Mouse (Mus musculus) brain, embryonic 14.5 days (tissue): ENCODE data around the gene Il18rap. TPM values are rescaled to one million over a fixed set of nuclear protein-coding genes. Genes with fewer than 3 reads are reported as not detected.

Experiments
- DNase-seq: peaks from one replicate; pipeline ENCODE4 v3.0.0-alpha.2; 2011; ENCODE audit warnings: low read depth
- CTCF ChIP-seq: fragments of 200-500 bp; IDR thresholded peaks from 2 replicates; pipeline ENCODE4 v1.5.1; 2012; ENCODE audit warnings: inconsistent platforms, mild to moderate bottlenecking, moderate library complexity, borderline replicate concordance; ENCODE audit not compliant: insufficient read depth, insufficient read length; ENCODE audit errors: extremely low read depth
- POLR2A ChIP-seq: fragments of 200-500 bp; IDR thresholded peaks from 2 replicates; pipeline ENCODE4 v1.6.1; 2012; ENCODE audit warnings: mild to moderate bottlenecking, inconsistent platforms, borderline replicate concordance; ENCODE audit not compliant: poor library complexity, insufficient read depth, insufficient read length, severe bottlenecking; ENCODE audit errors: extremely low read depth
- polyA plus RNA-seq: library from polyadenylated mRNA; depleted of rRNA; stranded (reverse); fragments of >200 nt; gene quantifications from 2 replicates; pipeline ENCODE4 v1.2.3, GENCODE M21; 2012

The Il18rap gene
- polyA plus RNA-seq, 1 experiment, result 0.04 TPM

GRCm38 (mm10) chr1:40501546-40502398 is 13.4 kb upstream of the Il18rap start:
- TF ChIP-seq POLR2A, result no peak
- TF ChIP-seq CTCF, result no peak
- DNase-seq, result no peak

- TF ChIP-seq CTCF, result no peak
- no peak for TF ChIP-seq POLR2A
Observed at GRCm38 (mm10) chr1:40504548-40504947, 10.6 kb upstream of the Il18rap start.

GRCm38 (mm10) chr1:40516364-40516763 is 1.2 kb downstream of the Il18rap start:
- no peak for TF ChIP-seq POLR2A
- no peak for TF ChIP-seq CTCF
- no peak for DNase-seq

More at GRCm38 (mm10) chr1:40504548-40504947, 10.6 kb upstream of the Il18rap start:
- no peak for DNase-seq

GRCm38 (mm10) chr1:40522918-40523317 is 7.8 kb downstream of the Il18rap start:
- no peak for TF ChIP-seq POLR2A
- no peak for TF ChIP-seq CTCF
- no peak for DNase-seq

- no peak for DNase-seq
- TF ChIP-seq POLR2A, result no peak
- no peak for TF ChIP-seq CTCF
Observed at GRCm38 (mm10) chr1:40523971-40524722, 9.0 kb downstream of the Il18rap start.

GRCm38 (mm10) chr1:40529287-40529686 is 14.1 kb downstream of the Il18rap start:
- DNase-seq, result no peak
- TF ChIP-seq CTCF, result no peak
- TF ChIP-seq POLR2A, result no peak

GRCm38 (mm10) chr1:40537577-40537976 is 22.4 kb downstream of the Il18rap start:
- peak; percentile 16 for DNase-seq
- TF ChIP-seq CTCF, result peak; percentile 21; the same call in 1 of the 2 replicates
- no peak for TF ChIP-seq POLR2A

- TF ChIP-seq CTCF (peak; percentile 74; the same call in 1 of the 2 replicates), POLR2A (no peak)
- DNase-seq, result peak; percentile 80
Observed at GRCm38 (mm10) chr1:40544650-40545049, 29.5 kb downstream of the Il18rap start.

- no peak for TF ChIP-seq CTCF
- TF ChIP-seq POLR2A, result no peak
- DNase-seq, result no peak
Observed at GRCm38 (mm10) chr1:40546645-40547044, 31.5 kb downstream of the Il18rap start.

- peak; percentile 70 for DNase-seq
- no peak for TF ChIP-seq CTCF
- no peak for TF ChIP-seq POLR2A
Observed at GRCm38 (mm10) chr1:40547064-40547572, 32.0 kb downstream of the Il18rap start.

GRCm38 (mm10) chr1:40547762-40548161 is 32.6 kb downstream of the Il18rap start:
- peak; percentile 35 for DNase-seq
- TF ChIP-seq CTCF, result no peak
- TF ChIP-seq POLR2A, result no peak
